ENCODE assay signal across 24 mouse cellular contexts in the genomic region with DNA sequence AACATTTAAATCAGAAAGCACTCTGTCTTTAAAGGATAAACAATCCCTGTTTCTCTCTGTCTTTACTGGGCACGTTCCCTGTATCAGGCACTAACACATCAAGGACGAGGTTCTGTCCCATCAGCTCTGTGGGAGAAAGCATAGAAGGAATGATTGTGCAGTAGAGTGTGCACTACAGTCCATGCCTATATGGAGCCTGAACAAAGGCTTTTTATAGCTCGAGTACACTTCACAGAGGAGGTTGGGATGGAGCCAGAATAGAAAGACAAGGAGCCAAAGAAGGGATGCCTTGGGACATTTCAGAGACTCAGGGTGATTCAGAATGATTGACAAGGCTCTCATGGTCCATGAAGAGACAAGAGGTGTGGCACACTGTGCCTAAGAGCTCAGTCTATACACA.
A peak's percentile ranks its signal among the peaks of the same experiment; 100 is the strongest.
DNase-seq lines count a peak whose midpoint lies in the region; ATAC-seq and TF ChIP-seq lines count a peak whose summit lies in the region.
"Had no signal": no experiment of that assay in that cellular context is flagged by ENCODE, and none has a peak within 500 bp of the region (broad histone marks: within the 10 kb centered on the region; RNA-seq: fewer than 3 reads in every experiment).

No protein-coding gene starts in this region.

- H3K9ac ChIP-seq in forebrain, embryonic 12.5 days, result no peak overlapping the region
- H3K9ac ChIP-seq in forebrain, postnatal 0 days, result no peak overlapping the region
- no peak overlapping the region for H3K9ac ChIP-seq in heart, embryonic 14.5 days (ENCODE audit: low read length)
- H3K9ac ChIP-seq in lung, embryonic 14.5 days, result no peak overlapping the region
- H3K9ac ChIP-seq in heart, postnatal 0 days (replicated peaks; ENCODE audit: low read depth, low read length), result no peak overlapping the region
- H3K9ac ChIP-seq: embryonic facial prominence, embryonic 15.5 days; kidney, embryonic 15.5 days; limb, embryonic 12.5 days; liver, postnatal 0 days; midbrain, embryonic 12.5 days; neural tube, embryonic 12.5 days had no signal

- TF ChIP-seq EP300 in heart, postnatal 0 days (IDR thresholded peaks at IDR 0.05; ENCODE audit: low read depth), result no peak

- no peak for DNase-seq in forebrain, postnatal 0 days
- DNase-seq in heart, adult 8-10 months (ENCODE audit: low spot score), result no peak
- DNase-seq in lung, embryonic 14.5 days, result peak; percentile 27
- DNase-seq in lung, postnatal 25 days (ENCODE audit: low spot score), result no peak
- peak; percentile 43 for DNase-seq in heart, postnatal 0 days (ENCODE audit: low spot score)
- no peak for DNase-seq in kidney, adult 8-10 months
- DNase-seq: adrenal gland, postnatal 25 days; cerebellum, adult 11 months; cerebellum, adult 9-11 months; gastrocnemius, postnatal 10 days; kidney, postnatal 36 days; liver, postnatal 0 days; lung, postnatal 10 days; right cerebral cortex, postnatal 14 days had no signal

- WGBS in forebrain, embryonic 12.5 days, result 29% methylated on average over 3 of the region's 3 CpGs
- WGBS in forebrain, postnatal 0 days, result 16% methylated on average over 3 of the region's 3 CpGs
- WGBS in heart, embryonic 14.5 days, result 23% methylated on average over 3 of the region's 3 CpGs
- WGBS in lung, embryonic 14.5 days, result 43% methylated on average over 3 of the region's 3 CpGs
- 17% methylated on average over 3 of the region's 3 CpGs for WGBS in heart, postnatal 0 days

- H3K27ac ChIP-seq in forebrain, embryonic 12.5 days, result no peak overlapping the region
- no peak overlapping the region for H3K27ac ChIP-seq in forebrain, postnatal 0 days (ENCODE audit: low read depth, low read length)
- peak overlapping the region; percentile 20 to 31; a peak in 3 of 4 replicates for H3K27ac ChIP-seq in heart, embryonic 14.5 days (replicated peaks in 1 of 2; ENCODE audit: control insufficient read depth in 1 of 2, insufficient read depth in 1 of 2, low read depth in 2 of 2, low read length in 2 of 2)
- H3K27ac ChIP-seq in lung, embryonic 14.5 days (ENCODE audit: low read depth), result no peak overlapping the region
- peak overlapping the region; percentile 47 for H3K27ac ChIP-seq in heart, postnatal 0 days (ENCODE audit: low read depth)
- H3K27ac ChIP-seq: embryonic facial prominence, embryonic 15.5 days; kidney, embryonic 15.5 days; limb, embryonic 12.5 days; midbrain, embryonic 12.5 days; neural tube, embryonic 12.5 days; stomach, postnatal 0 days had no signal

- no peaks in the 10 kb centered on the region for H3K27me3 ChIP-seq in forebrain, embryonic 12.5 days
- H3K27me3 ChIP-seq in forebrain, postnatal 0 days (ENCODE audit: insufficient read depth, low read length), result no peaks in the 10 kb centered on the region
- no peaks in the 10 kb centered on the region for H3K27me3 ChIP-seq in heart, embryonic 14.5 days (ENCODE audit: control insufficient read depth, insufficient read depth, low read length)
- no peaks in the 10 kb centered on the region for H3K27me3 ChIP-seq in lung, embryonic 14.5 days (ENCODE audit: insufficient read depth, low read length)
- no peaks in the 10 kb centered on the region for H3K27me3 ChIP-seq in heart, postnatal 0 days (ENCODE audit: control insufficient read depth, insufficient read depth, low read length)
- H3K27me3 ChIP-seq: embryonic facial prominence, embryonic 15.5 days; kidney, embryonic 15.5 days; limb, embryonic 12.5 days; midbrain, embryonic 12.5 days; neural tube, embryonic 12.5 days had no signal

- peaks cover 4% of the 10 kb centered on the region; the same call in 1 of the 2 replicates for H3K9me3 ChIP-seq in forebrain, embryonic 12.5 days
- no peaks in the 10 kb centered on the region for H3K9me3 ChIP-seq in forebrain, postnatal 0 days (ENCODE audit: low read length)
- 0 out of 2 replicates have a peak, but pooled peaks cover 5% of the 10 kb centered on the region for H3K9me3 ChIP-seq in heart, embryonic 14.5 days (ENCODE audit: control insufficient read depth, low read length)
- H3K9me3 ChIP-seq in lung, embryonic 14.5 days (ENCODE audit: low read depth, low read length), result no peaks in the 10 kb centered on the region
- no peaks in the 10 kb centered on the region for H3K9me3 ChIP-seq in heart, postnatal 0 days (replicated peaks; ENCODE audit: control insufficient read depth, low read length)
- H3K9me3 ChIP-seq: embryonic facial prominence, embryonic 15.5 days; kidney, embryonic 15.5 days; limb, embryonic 12.5 days; midbrain, embryonic 12.5 days; neural tube, embryonic 12.5 days had no signal

- no peak for TF ChIP-seq CTCF in forebrain, postnatal 0 days (IDR thresholded peaks at IDR 0.05; ENCODE audit: low read depth)
- TF ChIP-seq CTCF in lung, embryonic 14.5 days (IDR thresholded peaks at IDR 0.05; ENCODE audit: low read depth), result no peak
- TF ChIP-seq CTCF in heart, postnatal 0 days (IDR thresholded peaks at IDR 0.05; ENCODE audit: low read depth), result no peak

- H3K4me3 ChIP-seq in forebrain, embryonic 12.5 days (replicated peaks), result no peak overlapping the region
- H3K4me3 ChIP-seq in forebrain, postnatal 0 days (ENCODE audit: low read depth, low read length), result no peak overlapping the region
- H3K4me3 ChIP-seq in heart, embryonic 14.5 days (ENCODE audit: control insufficient read depth in 1 of 2, insufficient read depth in 1 of 2, low read depth in 1 of 2, low read length in 2 of 2), result no peak overlapping the region
- no peak overlapping the region for H3K4me3 ChIP-seq in lung, embryonic 14.5 days (ENCODE audit: low read depth, low read length)
- H3K4me3 ChIP-seq in heart, postnatal 0 days (ENCODE audit: low read depth, low read length), result no peak overlapping the region
- H3K4me3 ChIP-seq: embryonic facial prominence, embryonic 15.5 days; kidney, embryonic 15.5 days; limb, embryonic 12.5 days; midbrain, embryonic 12.5 days; neural tube, embryonic 12.5 days had no signal

- H3K4me2 ChIP-seq in forebrain, embryonic 12.5 days, result no peak overlapping the region
- no peak overlapping the region for H3K4me2 ChIP-seq in forebrain, postnatal 0 days (ENCODE audit: low read depth)
- H3K4me2 ChIP-seq in heart, embryonic 14.5 days (ENCODE audit: low read length), result no peak overlapping the region
- H3K4me2 ChIP-seq in lung, embryonic 14.5 days, result no peak overlapping the region
- no peak overlapping the region for H3K4me2 ChIP-seq in heart, postnatal 0 days (ENCODE audit: low read depth, low read length)
- H3K4me2 ChIP-seq: embryonic facial prominence, embryonic 15.5 days; kidney, embryonic 15.5 days; limb, embryonic 12.5 days; liver, embryonic 11.5 days; midbrain, embryonic 12.5 days; neural tube, embryonic 12.5 days had no signal

- H3K4me1 ChIP-seq in forebrain, embryonic 12.5 days, result no peaks in the 10 kb centered on the region
- H3K4me1 ChIP-seq in forebrain, postnatal 0 days (ENCODE audit: insufficient read depth), result no peaks in the 10 kb centered on the region; the same call in 1 of the 2 replicates
- peaks cover 7 to 37% of the 10 kb centered on the region in 2 experiments for H3K4me1 ChIP-seq in heart, embryonic 14.5 days (ENCODE audit: control insufficient read depth in 2 of 2, insufficient read depth in 2 of 2, low read length in 2 of 2)
- no peaks in the 10 kb centered on the region for H3K4me1 ChIP-seq in lung, embryonic 14.5 days (ENCODE audit: insufficient read depth)
- peaks cover 12% of the 10 kb centered on the region for H3K4me1 ChIP-seq in heart, postnatal 0 days (ENCODE audit: control insufficient read depth, insufficient read depth)
- H3K4me1 ChIP-seq: kidney, embryonic 15.5 days; limb, embryonic 12.5 days; midbrain, embryonic 12.5 days; neural tube, embryonic 12.5 days had no signal

- ATAC-seq in forebrain, embryonic 12.5 days (ENCODE audit: low FRiP score), result peak; percentile 20; the same call in 1 of the 2 replicates
- no peak for ATAC-seq in forebrain, postnatal 0 days
- 0 out of 2 replicates have a peak, but pooled peaks have one; percentile 38 for ATAC-seq in heart, embryonic 14.5 days (ENCODE audit: insufficient number of reproducible peaks, insufficient read depth, low FRiP score, low read depth)
- no peak for ATAC-seq in lung, embryonic 14.5 days (ENCODE audit: insufficient read depth)
- peak; percentile 41; the same call in 1 of the 2 replicates for ATAC-seq in heart, postnatal 0 days (ENCODE audit: insufficient read depth, low read depth)
- ATAC-seq: intestine, postnatal 0 days; liver, postnatal 0 days had no signal

- H3K36me3 ChIP-seq in forebrain, embryonic 12.5 days (replicated peaks), result no peaks in the 10 kb centered on the region
- H3K36me3 ChIP-seq in forebrain, postnatal 0 days (ENCODE audit: insufficient read depth), result no peaks in the 10 kb centered on the region
- no peaks in the 10 kb centered on the region for H3K36me3 ChIP-seq in heart, embryonic 14.5 days (ENCODE audit: control insufficient read depth, insufficient read depth, low read length)
- H3K36me3 ChIP-seq in lung, embryonic 14.5 days (ENCODE audit: insufficient read depth), result no peaks in the 10 kb centered on the region
- no peaks in the 10 kb centered on the region for H3K36me3 ChIP-seq in heart, postnatal 0 days (replicated peaks; ENCODE audit: control insufficient read depth, insufficient read depth, low read length)
- H3K36me3 ChIP-seq: embryonic facial prominence, embryonic 15.5 days; kidney, embryonic 15.5 days; limb, embryonic 12.5 days; midbrain, embryonic 12.5 days; neural tube, embryonic 12.5 days had no signal

Comparison
In these comparisons a context has a peak if more than half of its experiments do, and no peak if none do; other contexts are left out.
1. ATAC-seq: peak in forebrain, embryonic 12.5 days (single experiment), heart, embryonic 14.5 days (single experiment) and heart, postnatal 0 days (single experiment); none in forebrain, postnatal 0 days (single experiment) and lung, embryonic 14.5 days (single experiment).
2. DNase-seq: peak in lung, embryonic 14.5 days (single experiment) and heart, postnatal 0 days (single experiment); none in forebrain, postnatal 0 days (single experiment), heart, adult 8-10 months (single experiment), lung, postnatal 25 days (single experiment) and kidney, adult 8-10 months (0 of 2).
3. H3K27ac ChIP-seq: peak in heart, embryonic 14.5 days (2 of 2) and heart, postnatal 0 days (single experiment); none in forebrain, embryonic 12.5 days (single experiment), forebrain, postnatal 0 days (single experiment) and lung, embryonic 14.5 days (single experiment).